Mouse (Mus musculus): Measurements from ENCODE around the gene Vps33b. TPM values are rescaled to one million over a fixed set of nuclear protein-coding genes. Genes with fewer than 3 reads are reported as not detected.
"Not testable (repeated sequence)": the region's sequence is repeated elsewhere in the genome, so short reads cannot be mapped to it uniquely, and the experiment has no call there.

The Vps33b gene
- polyA plus RNA-seq, 1 experiment from 2014 or later = 11.1 TPM

- WGBS = 2% methylated on average over 38 of the region's 38 CpGs
- ATAC-seq (ENCODE audit: borderline replicate concordance, extremely low read depth, low FRiP score, low TSS enrichment) = peak; percentile 99
- H3K27me3 ChIP-seq = no peaks in the 10 kb centered on the region
- H3K4me3 ChIP-seq = peak within 1 kb of the TSS; percentile 77
- peaks cover 46% of the 10 kb centered on the region for H3K36me3 ChIP-seq
- H3K9ac ChIP-seq = peak within 1 kb of the TSS; percentile 57
- H3K27ac ChIP-seq = peak within 1 kb of the TSS; percentile 93
- H3K4me2 ChIP-seq = peak within 1 kb of the TSS; percentile 76
- H3K9me3 ChIP-seq = no peaks in the 10 kb centered on the region
- peaks cover 16% of the 10 kb centered on the region for H3K4me1 ChIP-seq
These were observed 54.8 kb downstream of the Vps33b start, which contains the start of gene Rccd1 for GRCm38 (mm10) chr7:80324043-80324815. Gene Rccd1 (minus strand): TSS chr7:80324454.

GRCm38 (mm10) chr7:80324816-80325119 is 55.3 kb downstream of the Vps33b start:
- Histone ChIP-seq H3K4me2 (peak overlapping the region; percentile 76), H3K36me3 (peaks cover 50% of the 10 kb centered on the region), H3K4me1 (peaks cover 16% of the 10 kb centered on the region), H3K27ac (peak overlapping the region; percentile 93)
- not testable (repeated sequence) for ATAC-seq (ENCODE audit: borderline replicate concordance, extremely low read depth, low FRiP score, low TSS enrichment); H3K4me3 ChIP-seq; H3K9ac ChIP-seq; H3K27me3 ChIP-seq; H3K9me3 ChIP-seq
- 42% methylated on average over 5 of the region's 5 CpGs for WGBS

GRCm38 (mm10) chr7:80325292-80325868 is 55.9 kb downstream of the Vps33b start:
- Histone ChIP-seq H3K9ac (no peak overlapping the region), H3K27me3 (no peaks in the 10 kb centered on the region), H3K27ac (peak overlapping the region; percentile 93; the same call in 1 of the 2 replicates), H3K4me2 (no peak overlapping the region), H3K36me3 (peaks cover 56% of the 10 kb centered on the region), H3K9me3 (no peaks in the 10 kb centered on the region), H3K4me1 (peaks cover 16% of the 10 kb centered on the region), H3K4me3 (no peak overlapping the region)
- no peak for ATAC-seq (ENCODE audit: borderline replicate concordance, extremely low read depth, low FRiP score, low TSS enrichment)
- 94% methylated on average over 16 of the region's 16 CpGs for WGBS

GRCm38 (mm10) chr7:80326076-80326475 is 56.6 kb downstream of the Vps33b start:
- Histone ChIP-seq H3K27me3 (no peaks in the 10 kb centered on the region), H3K36me3 (peaks cover 56% of the 10 kb centered on the region), H3K4me1 (peaks cover 16% of the 10 kb centered on the region), H3K9ac (no peak overlapping the region), H3K27ac (no peak overlapping the region), H3K4me2 (no peak overlapping the region), H3K4me3 (no peak overlapping the region), H3K9me3 (no peaks in the 10 kb centered on the region)
- 96% methylated on average over 19 of the region's 19 CpGs for WGBS
- no peak for ATAC-seq (ENCODE audit: borderline replicate concordance, extremely low read depth, low FRiP score, low TSS enrichment)

- Histone ChIP-seq H3K27me3 (no peaks in the 10 kb centered on the region), H3K4me3 (no peak overlapping the region), H3K9me3 (no peaks in the 10 kb centered on the region), H3K36me3 (peaks cover 92% of the 10 kb centered on the region), H3K9ac (no peak overlapping the region), H3K27ac (no peak overlapping the region), H3K4me2 (no peak overlapping the region), H3K4me1 (peaks cover 1% of the 10 kb centered on the region; the same call in 1 of the 2 replicates)
- WGBS = 87% methylated on average over 8 of the region's 8 CpGs
- no peak for ATAC-seq (ENCODE audit: borderline replicate concordance, extremely low read depth, low FRiP score, low TSS enrichment)
These were observed 60.8 kb downstream of the Vps33b start for GRCm38 (mm10) chr7:80330278-80330677.

GRCm38 (mm10) chr7:80331433-80331832 is 62.0 kb downstream of the Vps33b start:
- Histone ChIP-seq H3K9me3 (no peaks in the 10 kb centered on the region), H3K4me1 (no peaks in the 10 kb centered on the region), H3K27ac (no peak overlapping the region), H3K36me3 (peaks cover 92% of the 10 kb centered on the region), H3K27me3 (no peaks in the 10 kb centered on the region), H3K4me2 (no peak overlapping the region), H3K9ac (no peak overlapping the region), H3K4me3 (no peak overlapping the region)
- no peak for ATAC-seq (ENCODE audit: borderline replicate concordance, extremely low read depth, low FRiP score, low TSS enrichment)
- WGBS = 93% methylated on average over 19 of the region's 19 CpGs

GRCm38 (mm10) chr7:80334848-80335247 is 65.4 kb downstream of the Vps33b start:
- H3K4me2 ChIP-seq = no peak overlapping the region
- no peak for ATAC-seq (ENCODE audit: borderline replicate concordance, extremely low read depth, low FRiP score, low TSS enrichment)
- H3K4me1 ChIP-seq = peaks cover 14% of the 10 kb centered on the region
- WGBS = 83% methylated on average over 4 of the region's 4 CpGs
- H3K9ac ChIP-seq = no peak overlapping the region
- peaks cover 74% of the 10 kb centered on the region for H3K36me3 ChIP-seq
- no peaks in the 10 kb centered on the region for H3K9me3 ChIP-seq
- H3K27me3 ChIP-seq = no peaks in the 10 kb centered on the region
- no peak overlapping the region for H3K27ac ChIP-seq
- no peak overlapping the region for H3K4me3 ChIP-seq

- H3K27ac ChIP-seq = no peak overlapping the region
- H3K9me3 ChIP-seq = no peaks in the 10 kb centered on the region
- H3K36me3 ChIP-seq = peaks cover 53% of the 10 kb centered on the region
- 84% methylated on average over 3 of the region's 3 CpGs for WGBS
- no peaks in the 10 kb centered on the region for H3K27me3 ChIP-seq
- no peak for ATAC-seq (ENCODE audit: borderline replicate concordance, extremely low read depth, low FRiP score, low TSS enrichment)
- H3K4me3 ChIP-seq = no peak overlapping the region
- H3K9ac ChIP-seq = no peak overlapping the region
- H3K4me2 ChIP-seq = no peak overlapping the region
- H3K4me1 ChIP-seq = peaks cover 24% of the 10 kb centered on the region
These were observed 67.5 kb downstream of the Vps33b start for GRCm38 (mm10) chr7:80336932-80337331.

GRCm38 (mm10) chr7:80339371-80339770 is 69.9 kb downstream of the Vps33b start:
- H3K4me1 ChIP-seq = peaks cover 37% of the 10 kb centered on the region
- no peak overlapping the region; the same call in 1 of the 2 replicates for H3K27ac ChIP-seq
- H3K9ac ChIP-seq = peak overlapping the region; percentile 66
- H3K4me3 ChIP-seq = peak overlapping the region; percentile 61
- H3K9me3 ChIP-seq = no peaks in the 10 kb centered on the region
- ATAC-seq (ENCODE audit: borderline replicate concordance, extremely low read depth, low FRiP score, low TSS enrichment) = no peak
- peaks cover 32% of the 10 kb centered on the region for H3K36me3 ChIP-seq
- H3K4me2 ChIP-seq = peak overlapping the region; percentile 81
- H3K27me3 ChIP-seq = no peaks in the 10 kb centered on the region
- 6% methylated on average over 17 of the region's 17 CpGs for WGBS

GRCm38 (mm10) chr7:80339793-80340628 is 70.6 kb downstream of the Vps33b start:
- Histone ChIP-seq H3K27ac (peak overlapping the region; percentile 88), H3K9ac (peak overlapping the region; percentile 64), H3K9me3 (no peaks in the 10 kb centered on the region), H3K4me3 (peak overlapping the region; percentile 61), H3K36me3 (peaks cover 25% of the 10 kb centered on the region), H3K4me2 (peak overlapping the region; percentile 81), H3K27me3 (no peaks in the 10 kb centered on the region), H3K4me1 (peaks cover 37% of the 10 kb centered on the region)
- WGBS = under 1% methylated on average over 45 of the region's 45 CpGs
- ATAC-seq (ENCODE audit: borderline replicate concordance, extremely low read depth, low FRiP score, low TSS enrichment) = peak; percentile 98

- peak within 1 kb of the TSS; percentile 88 for H3K27ac ChIP-seq
- H3K4me3 ChIP-seq = peak within 1 kb of the TSS; percentile 61
- no peaks in the 10 kb centered on the region for H3K9me3 ChIP-seq
- peak within 1 kb of the TSS; percentile 81 for H3K4me2 ChIP-seq
- H3K4me1 ChIP-seq = peaks cover 37% of the 10 kb centered on the region
- H3K27me3 ChIP-seq = no peaks in the 10 kb centered on the region
- peak; percentile 64 for ATAC-seq (ENCODE audit: borderline replicate concordance, extremely low read depth, low FRiP score, low TSS enrichment)
- peak within 1 kb of the TSS; percentile 64 for H3K9ac ChIP-seq
- WGBS = under 1% methylated on average over 11 of the region's 11 CpGs
- H3K36me3 ChIP-seq = peaks cover 18% of the 10 kb centered on the region
These were observed 71.3 kb downstream of the Vps33b start, which contains the start of gene Unc45a for GRCm38 (mm10) chr7:80340793-80341192. Gene Unc45a (minus strand): TSS chr7:80341005.

Measured in lung, embryonic 15.5 days (tissue).